Mouse (Mus musculus) ovary, adult 18-20 months (tissue): ENCODE measurements around the gene Cdkal1.

Source experiments
- DNase-seq: peaks from one replicate; pipeline ENCODE4 v3.0.0; 2022; ENCODE audit warnings: low spot score, mixed read lengths

Gene Cdkal1

DNA sequence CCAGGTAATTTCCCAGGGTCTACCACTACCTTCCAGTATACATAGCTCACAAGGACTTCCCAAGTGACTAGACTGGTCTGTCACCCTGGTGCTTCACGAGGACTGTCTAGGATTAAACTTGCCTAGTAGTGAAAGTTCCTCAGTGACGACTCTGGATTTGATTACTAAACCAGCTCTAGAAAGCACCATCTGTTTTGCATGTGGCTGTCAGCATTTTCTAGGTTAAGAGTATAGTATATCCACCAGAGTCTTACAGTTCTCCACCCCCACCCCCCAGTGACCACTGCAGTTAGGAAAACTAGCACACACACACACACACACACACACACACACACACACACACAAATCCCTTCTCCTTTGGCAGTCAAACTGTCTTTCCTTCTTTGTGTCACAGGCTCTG is 670.9 kb downstream of the Cdkal1 start:
- DNase-seq = no peak

DNA sequence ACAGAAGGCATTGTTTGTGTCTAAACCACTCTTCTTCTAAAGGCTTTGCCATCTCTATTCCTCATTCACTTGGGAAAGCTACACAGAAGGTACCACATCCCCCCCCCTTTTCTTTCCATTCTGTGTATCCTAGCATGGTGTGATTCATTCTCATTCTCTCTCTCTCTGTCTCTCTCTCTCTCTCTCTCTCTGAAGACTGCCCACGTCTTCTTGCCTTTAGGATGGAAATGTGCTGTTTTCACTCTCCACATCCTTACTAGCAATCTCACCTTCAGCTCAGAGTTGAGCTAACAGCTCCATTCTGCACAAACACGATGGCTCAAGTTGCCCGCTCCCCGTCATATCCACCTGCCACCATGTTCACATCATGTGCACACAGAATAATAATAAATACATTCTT is 675.6 kb downstream of the Cdkal1 start:
- DNase-seq = no peak

DNA sequence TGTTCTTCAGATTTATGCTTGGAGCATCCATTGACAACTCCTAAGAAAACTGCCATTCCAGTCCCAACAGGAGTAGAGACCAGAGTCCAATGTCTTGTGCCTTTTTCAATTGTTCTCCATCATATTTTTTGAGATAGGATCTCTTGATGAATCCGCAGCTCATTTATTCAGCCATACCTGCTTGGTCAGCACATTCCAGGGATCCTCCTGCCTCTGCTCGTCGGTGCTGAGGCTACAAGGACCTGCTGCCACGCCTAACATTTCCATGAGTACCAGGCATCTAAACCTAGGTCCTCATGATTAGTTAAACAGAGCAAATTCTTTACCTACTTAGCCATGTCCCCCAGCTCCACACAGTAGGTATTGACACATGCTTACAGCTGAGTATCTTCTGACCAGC is 676.2 kb downstream of the Cdkal1 start:
- no peak for DNase-seq

DNA sequence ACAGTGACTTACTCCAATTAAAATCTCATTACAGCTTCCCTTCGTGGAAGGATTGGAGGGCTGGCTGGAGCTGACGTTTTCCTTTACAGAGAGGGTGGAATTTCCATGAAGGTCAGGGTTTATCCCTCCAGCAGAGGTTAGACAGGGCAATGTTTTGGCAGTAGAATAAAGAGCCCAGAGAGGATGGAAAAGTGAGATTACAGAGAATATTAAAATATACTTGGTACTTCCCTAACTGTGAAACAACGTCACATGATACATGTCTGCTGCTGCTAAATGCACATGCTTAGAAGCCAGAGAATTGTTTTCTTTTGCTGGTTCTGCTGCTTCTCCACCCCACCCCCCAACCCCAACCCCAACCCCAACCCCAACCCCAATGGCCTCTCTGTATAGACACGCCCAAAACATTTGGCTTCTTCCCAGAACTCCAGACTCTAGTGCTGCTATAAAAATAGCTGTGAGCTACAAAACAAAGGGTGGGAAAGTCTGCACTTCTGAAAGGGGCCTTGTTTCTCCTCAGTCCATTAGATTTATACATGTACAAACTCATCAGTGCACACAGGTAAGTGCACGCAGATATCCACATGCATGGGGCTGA is 677.5 kb downstream of the Cdkal1 start:
- no peak for DNase-seq

DNA sequence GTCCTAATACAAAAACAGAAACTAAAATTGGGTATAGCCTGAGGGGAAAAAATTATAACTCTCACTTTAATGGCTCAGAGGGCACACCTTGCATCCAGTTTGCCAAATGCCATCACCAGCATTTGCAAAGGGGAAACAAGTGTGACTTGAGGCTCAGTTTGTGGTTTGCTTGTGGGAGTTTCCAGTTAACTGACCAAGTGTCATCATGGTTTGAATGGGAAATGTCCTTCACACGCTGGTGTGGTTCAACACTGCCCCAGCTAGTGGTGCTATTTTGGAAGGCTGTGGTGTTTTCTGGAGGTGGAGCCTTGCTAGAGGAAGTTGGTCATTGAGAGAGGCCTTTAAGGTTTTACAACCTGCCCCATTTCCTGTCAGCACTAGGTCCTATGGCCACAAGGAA is 686.1 kb downstream of the Cdkal1 start:
- DNase-seq = no peak

DNA sequence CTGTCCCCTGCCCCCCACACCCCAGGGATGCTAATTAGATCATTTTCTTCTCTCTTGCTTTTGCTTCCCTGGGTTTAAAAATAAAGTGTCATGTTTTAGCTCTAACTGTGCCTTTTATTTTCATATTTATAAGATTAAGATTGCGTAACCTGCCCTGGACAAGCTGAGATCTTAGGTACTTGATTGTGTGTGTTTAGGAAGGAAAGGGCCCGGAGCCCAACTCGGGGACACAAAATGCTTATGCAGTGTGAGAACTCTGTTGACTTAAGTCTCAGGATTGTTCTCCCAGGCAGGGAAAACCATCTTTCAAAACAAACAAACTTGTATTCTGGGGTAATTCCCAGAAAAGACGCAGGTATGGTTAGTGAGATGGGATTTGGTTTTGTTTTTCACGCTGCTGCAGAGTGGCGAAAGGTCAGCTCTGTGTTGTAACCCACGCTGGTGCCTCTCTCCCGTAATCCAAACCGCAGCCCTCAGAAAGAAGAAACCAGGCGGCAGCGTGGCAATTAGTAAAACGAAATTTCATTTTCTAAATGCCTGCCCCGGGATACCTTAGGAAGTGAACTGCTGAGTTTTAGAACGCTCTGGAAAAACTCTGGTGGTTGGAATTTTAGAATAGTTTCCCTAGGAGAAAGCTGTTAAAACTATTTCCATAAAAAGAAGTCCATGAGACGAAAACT is 690.5 kb downstream of the Cdkal1 start:
- DNase-seq = no peak

DNA sequence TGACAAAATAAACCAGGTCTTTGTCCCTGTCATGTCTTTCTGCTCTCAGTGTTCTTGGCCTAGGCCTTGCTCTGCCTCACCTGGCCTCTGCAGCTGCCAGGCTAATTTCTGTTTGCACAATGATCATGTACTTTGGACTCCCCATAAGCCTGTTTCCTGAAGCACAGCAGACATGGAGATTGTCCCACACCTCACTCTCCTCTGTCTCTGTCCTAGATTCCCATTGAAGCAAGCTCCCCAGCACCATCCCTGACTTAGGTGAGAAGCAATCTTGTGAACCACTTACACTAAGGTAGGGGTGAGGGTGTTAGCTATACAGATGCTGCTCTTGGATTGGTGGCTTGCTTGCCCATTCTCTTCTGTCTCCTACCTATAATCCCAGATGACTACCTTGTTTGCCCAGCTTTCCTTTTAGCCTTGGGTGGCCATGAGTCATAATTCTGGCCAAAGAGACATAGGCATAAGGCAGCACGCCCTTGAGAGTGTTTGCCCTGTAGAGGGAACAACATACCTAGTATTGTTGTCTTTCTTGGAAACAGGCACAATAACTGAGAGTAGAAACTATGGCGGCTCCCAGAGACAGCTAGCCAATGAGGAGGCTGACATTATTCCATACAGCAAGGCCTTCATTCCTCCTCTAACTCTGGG is 692.5 kb downstream of the Cdkal1 start:
- no peak for DNase-seq

DNA sequence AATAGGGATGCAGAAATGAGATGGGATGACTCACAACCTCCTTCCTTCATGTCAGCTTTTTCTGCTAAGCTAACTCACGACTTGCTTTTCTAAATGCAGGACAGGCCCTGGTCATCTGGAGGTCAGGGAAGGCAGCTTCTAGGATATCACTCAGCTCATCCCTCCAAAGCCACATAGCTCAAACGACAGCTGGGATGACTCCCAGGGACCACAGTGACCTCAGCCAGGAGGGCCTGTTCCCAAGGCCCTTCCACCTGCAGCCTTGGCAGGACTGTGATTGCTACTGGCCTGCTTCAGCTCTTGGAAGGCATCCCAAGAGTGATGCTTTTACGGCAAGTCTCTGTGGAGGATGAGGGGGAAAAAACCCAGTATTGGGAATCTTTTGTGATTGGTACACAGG is 693.0 kb downstream of the Cdkal1 start:
- no peak for DNase-seq

DNA sequence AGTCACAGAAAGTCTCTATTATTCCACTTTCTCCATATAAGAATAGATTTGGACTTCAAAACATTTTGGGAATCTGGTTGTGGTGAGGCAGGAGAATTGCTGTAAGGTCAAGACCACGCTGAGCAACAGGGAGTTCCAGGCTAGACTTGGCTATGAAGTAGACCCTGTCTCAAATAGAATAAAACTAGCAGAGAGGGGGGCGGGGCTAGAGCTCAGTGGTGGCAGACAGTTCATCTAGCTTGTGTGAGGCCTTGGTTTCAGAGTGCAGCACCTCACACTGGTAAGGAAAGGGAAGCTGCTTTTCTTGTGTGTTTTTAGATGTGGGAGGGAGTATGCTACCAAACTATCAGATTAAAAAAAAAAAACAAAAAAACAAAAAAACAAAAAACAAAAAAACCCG is 694.0 kb downstream of the Cdkal1 start:
- DNase-seq = no peak

DNA sequence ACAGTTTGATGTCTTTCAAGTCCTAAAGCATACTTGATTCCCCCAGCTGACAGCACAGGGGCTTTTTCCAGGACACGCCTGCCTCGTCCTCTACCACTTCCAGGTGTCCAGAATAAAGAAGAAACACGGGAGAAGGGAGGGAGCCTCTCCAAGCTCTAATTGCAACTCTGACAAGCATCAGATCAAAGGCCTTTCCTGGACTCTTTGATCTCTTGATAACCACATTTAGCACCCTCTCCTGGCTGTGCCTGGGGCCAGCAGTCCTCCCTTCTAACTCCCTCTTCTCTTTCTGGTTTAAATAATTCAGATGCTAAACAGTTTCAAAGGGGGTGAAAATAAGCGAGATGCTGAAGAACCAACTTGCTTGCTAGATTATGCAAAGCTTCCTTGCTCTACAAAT is 698.8 kb downstream of the Cdkal1 start:
- no peak for DNase-seq

DNA sequence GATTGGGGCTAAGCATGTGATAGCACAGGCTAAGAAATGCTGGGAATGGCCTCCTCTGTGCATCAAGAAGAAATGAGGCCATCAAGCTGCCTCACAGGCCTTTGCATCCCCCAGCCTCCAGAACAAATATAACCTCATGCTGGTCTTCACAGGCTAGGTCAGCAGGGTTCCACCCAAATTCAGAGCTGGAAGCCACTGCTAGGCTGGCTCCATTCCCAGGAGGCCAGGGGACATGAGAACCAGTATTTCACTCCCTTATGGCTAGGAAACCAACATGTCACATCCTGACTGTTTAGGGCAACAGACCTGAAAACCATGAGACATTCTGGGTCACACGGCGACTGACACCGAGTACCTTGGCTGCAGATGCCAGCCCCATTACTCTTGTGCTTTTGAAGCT is 700.2 kb downstream of the Cdkal1 start:
- no peak for DNase-seq

DNA sequence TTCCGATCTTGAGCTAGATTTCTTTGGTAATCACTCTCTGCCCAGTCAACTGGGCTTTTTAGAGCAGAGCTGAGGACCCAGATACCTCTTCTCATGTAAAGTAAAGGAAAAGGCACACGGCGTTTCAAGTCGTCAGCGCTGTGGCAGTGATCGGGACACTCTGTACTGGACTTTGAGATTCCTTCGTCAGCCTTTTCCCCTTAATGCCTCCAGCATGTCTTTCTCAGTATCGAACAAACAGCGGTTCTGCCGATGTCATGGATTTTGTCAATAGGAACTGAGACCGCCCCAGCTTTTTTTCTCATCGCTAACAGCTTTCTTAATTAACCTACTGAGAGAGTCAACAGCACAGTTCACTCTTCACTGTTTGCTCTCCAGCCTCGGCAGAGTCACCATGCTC is 705.4 kb downstream of the Cdkal1 start:
- DNase-seq = no peak

DNA sequence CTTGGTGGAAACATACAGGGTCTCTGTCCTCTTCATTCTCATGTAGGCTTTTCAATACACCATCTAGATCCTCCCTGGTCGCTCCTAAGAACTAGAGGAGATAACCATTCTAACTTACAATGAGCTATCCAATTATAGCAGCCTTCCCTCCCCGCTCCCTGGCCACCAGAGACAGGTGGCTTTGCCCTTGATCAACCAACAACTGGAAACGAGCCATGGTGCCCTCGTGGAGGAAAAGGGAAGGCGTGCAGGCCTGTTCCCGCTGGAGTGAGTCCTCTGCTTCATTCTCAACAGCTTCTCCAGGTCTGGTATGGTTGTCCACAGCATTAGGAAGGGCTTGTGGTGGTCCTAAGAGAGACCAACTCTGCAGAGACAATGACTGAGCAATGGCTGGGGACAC is 706.1 kb downstream of the Cdkal1 start:
- DNase-seq = no peak

DNA sequence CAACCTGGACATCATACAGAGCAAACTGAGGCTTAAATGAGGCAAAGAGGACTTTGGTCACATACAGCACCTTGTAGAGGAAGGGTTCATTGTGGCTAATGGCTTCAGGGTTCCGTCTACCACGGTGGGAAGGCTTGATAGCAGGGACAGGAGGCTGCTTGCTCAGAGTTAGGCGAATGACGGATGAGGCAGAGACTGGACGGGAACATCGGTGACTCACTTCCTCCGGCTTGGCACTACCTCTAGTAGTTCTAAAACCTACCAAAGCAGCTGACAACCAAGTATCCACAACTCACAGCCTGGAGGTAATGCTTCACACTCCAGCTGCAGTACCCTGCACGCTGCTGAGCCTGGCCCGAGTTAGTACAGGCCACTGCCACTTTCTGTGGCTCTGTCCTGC is 706.9 kb downstream of the Cdkal1 start:
- DNase-seq = no peak
